Mouse (Mus musculus) MEL (cell line): ENCODE measurements around the gene Prm3.

Source experiments
- CHD2 ChIP-seq: IDR thresholded peaks from 2 replicates; pipeline ENCODE4 v1.6.1; 2011; ENCODE audit warnings: low read length, improper control_type of control experiment
- CTCF ChIP-seq, 3 experiments: IDR thresholded peaks in 2 of 3; conservative IDR thresholded peaks in 1 of 3; 2 replicates each; pipeline ENCODE4 v1.5.1; 2011 to 2012; ENCODE audit warnings: low read length in 3 of 3, low read depth in 2 of 3, mild to moderate bottlenecking in 2 of 3, improper control_type of control experiment in 1 of 3, inconsistent platforms in 1 of 3, mixed read lengths in 1 of 3, moderate library complexity in 1 of 3; ENCODE audit not compliant: control insufficient read depth in 1 of 3, insufficient read depth in 1 of 3, poor library complexity in 1 of 3, severe bottlenecking in 1 of 3
- MYB ChIP-seq: IDR thresholded peaks from 2 replicates; pipeline ENCODE4 v1.6.1; 2011; ENCODE audit warnings: mild to moderate bottlenecking, low read depth, low read length, improper control_type of control experiment
- POLR2AphosphoS2 ChIP-seq: IDR thresholded peaks from 2 replicates; pipeline ENCODE4 v1.6.1; 2011; ENCODE audit warnings: low read length, improper control_type of control experiment
- ZNF384 ChIP-seq: IDR thresholded peaks from 2 replicates; pipeline ENCODE4 v1.6.1; 2012; ENCODE audit warnings: low read depth, mild to moderate bottlenecking, inconsistent platforms, low read length, improper control_type of control experiment

- TF ChIP-seq CTCF (IDR thresholded peaks at IDR 0.05 in 2 of 3, conservative IDR thresholded peaks at IDR 0.05 in 1 of 3; ENCODE audit: control insufficient read depth in 1 of 3, insufficient read depth in 1 of 3, low read depth in 2 of 3, low read length in 3 of 3, poor library complexity in 1 of 3, severe bottlenecking in 1 of 3) (no peak), POLR2AphosphoS2 (no peak), ZNF384 (no peak), CHD2 (no peak), MYB (no peak)
Measured at GRCm38 (mm10) chr16:10749824-10750223, 40.9 kb downstream of the Prm3 start.
